Mouse (Mus musculus) MN1 (cell line): ENCODE results near the gene Prss34.
A peak's percentile ranks its signal among the peaks of the same experiment; 100 is the strongest.

Experiments used
- DNase-seq: peaks from one replicate; pipeline ENCODE4 v3.0.0-alpha.2; 2016; ENCODE audit warnings: low spot score

Prss34 gene

DNA sequence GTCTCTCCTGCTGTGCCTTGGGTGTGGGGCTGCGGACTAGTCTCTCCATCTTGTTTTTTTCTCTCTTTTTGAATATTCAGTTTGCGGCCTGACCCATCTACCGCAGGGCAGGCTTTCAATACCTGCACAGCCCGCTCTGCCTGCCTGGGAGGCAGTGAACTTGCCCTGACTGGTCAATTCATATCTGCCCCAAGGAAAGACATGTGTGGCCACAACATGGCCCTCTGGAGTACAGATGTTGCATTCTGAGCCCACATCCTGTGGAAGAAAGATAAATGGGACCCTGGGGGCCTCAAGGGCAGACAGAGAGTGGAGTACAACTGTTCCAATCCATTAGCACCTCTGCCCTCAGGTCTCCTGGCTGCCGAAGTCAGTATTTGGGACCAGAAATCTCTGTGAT is at the start of gene Prss34:
TSS of gene Prss34 (plus strand) at position 301 of the 400 bp plus-strand sequence.
- DNase-seq, result no peak

DNA sequence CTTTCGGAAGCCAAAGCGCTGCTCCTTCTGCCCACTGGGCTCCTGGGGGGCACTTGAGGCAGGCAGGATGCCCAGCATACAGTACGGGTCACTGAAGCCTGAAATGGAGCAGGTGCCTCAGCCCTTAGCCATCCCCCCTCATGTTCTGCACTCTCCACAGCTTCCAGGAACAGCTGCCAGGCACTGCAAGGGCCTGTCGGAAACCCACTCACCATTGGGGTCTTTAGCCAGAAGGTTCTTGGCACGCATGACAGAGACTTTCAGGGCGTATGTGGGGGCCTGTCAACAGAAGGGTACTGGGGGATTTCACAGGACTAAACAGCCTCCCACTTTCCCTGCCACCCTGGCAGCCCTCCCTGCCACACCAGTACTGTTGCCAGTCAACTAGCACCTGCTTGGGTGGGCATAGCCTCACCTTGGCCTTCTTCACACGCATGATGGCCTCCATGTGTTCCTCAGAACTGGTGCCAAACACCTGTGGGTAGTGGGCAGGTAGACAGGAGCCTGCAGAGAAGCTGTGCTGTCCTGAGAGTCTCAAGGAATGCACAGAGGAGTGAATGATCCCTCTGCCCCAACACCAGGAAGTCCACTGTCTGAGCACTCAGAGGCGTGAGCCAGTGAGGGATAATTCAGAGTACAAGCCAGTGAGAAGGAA is 47.9 kb upstream of the Prss34 start:
- DNase-seq, result no peak

- peak; percentile 59 for DNase-seq
Observed at GRCm38 (mm10) chr17:25252643-25253042, 45.6 kb upstream of the Prss34 start.

DNA sequence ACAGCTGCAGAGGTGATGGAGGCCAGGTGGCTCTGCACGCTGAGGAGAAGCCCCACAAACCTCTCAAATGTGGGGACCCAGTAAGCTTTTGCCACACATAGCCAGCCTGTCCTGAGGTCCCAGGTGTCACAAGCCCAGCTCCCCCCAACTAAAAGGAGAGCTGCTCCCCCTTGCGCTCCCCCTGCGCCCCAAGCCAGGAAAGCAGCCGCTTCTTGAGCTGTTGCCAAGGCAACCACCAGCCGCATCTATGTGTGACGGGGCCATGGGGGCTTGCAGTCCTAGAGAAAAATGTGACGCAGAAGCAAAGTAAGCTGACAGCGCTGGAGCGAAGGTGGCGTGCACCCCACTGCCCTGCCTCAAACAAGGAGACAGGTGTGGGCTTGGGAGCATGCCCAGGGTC is 44.4 kb upstream of the Prss34 start:
- DNase-seq, result no peak

- DNase-seq, result no peak
Observed at GRCm38 (mm10) chr17:25255110-25255509, 43.1 kb upstream of the Prss34 start.

- no peak for DNase-seq
Observed at GRCm38 (mm10) chr17:25256140-25256754, 41.9 kb upstream of the Prss34 start, which contains the start of gene Baiap3. Gene Baiap3, minus strand, starts transcription at chr17:25256364.

GRCm38 (mm10) chr17:25257804-25258261 is 40.4 kb upstream of the Prss34 start:
- peak; percentile 63 for DNase-seq

GRCm38 (mm10) chr17:25264453-25264852 is 33.7 kb upstream of the Prss34 start:
- DNase-seq, result peak; percentile 73

DNA sequence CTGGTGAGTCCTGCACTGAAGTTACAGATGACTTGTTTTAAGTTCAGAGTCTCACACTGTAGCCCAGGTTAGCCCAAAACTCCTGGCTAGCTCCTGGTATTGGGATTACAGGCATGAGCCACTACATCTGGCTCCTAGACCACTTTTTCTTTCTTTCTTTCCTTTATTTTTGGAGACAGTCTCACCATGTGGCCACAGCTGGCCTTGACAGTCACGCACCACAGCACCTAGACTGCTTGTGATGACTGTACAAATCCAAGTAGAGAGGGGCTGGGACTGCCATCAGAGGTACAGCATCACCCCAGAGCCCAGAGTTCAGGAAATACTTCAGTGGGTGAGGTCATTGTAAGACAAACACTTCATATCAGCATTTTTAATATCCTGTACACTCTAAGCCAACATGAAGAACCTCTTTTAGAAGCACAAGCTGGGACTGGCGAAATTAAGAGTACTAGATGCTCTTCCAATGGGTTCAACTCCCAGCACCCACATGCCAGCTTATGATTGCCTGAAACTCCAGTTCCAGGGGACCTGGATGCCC is 27.3 kb upstream of the Prss34 start:
- no peak for DNase-seq

GRCm38 (mm10) chr17:25272326-25272725 is 25.9 kb upstream of the Prss34 start:
- DNase-seq, result peak; percentile 58

- DNase-seq, result peak; percentile 93
Observed at GRCm38 (mm10) chr17:25272951-25273705, 25.1 kb upstream of the Prss34 start.

- DNase-seq, result peak; percentile 99
Observed at GRCm38 (mm10) chr17:25273706-25274501, 24.3 kb upstream of the Prss34 start.

GRCm38 (mm10) chr17:25274571-25275346 is 23.4 kb upstream of the Prss34 start, which contains the start of gene Ube2i:
Gene Ube2i, minus strand, starts transcription at chr17:25274622.
- no peak for DNase-seq

- no peak for DNase-seq
Observed at GRCm38 (mm10) chr17:25275833-25276232, 22.4 kb upstream of the Prss34 start.

DNA sequence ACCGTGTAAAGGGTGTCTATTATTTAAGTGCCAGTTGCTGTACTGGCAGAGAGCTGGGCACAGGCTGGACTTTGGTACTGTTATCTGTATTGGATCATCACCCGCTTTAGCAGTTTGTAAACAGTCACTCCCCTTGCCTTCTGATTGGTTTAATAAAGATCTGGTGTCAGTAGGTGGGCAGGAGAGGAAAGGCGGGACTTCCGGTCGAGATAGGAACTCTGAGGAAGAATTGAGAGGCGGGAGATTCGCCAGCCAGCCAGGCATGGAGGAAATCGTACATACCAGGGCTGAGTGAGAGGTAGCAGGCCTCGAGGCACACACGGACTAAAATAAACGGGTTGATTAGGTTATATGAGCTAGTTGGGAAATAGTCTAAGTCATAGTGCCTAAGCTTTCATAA is 16.1 kb upstream of the Prss34 start:
- DNase-seq, result peak; percentile 53

- DNase-seq, result peak; percentile 78
Observed at GRCm38 (mm10) chr17:25285033-25285432, 13.2 kb upstream of the Prss34 start.

DNA sequence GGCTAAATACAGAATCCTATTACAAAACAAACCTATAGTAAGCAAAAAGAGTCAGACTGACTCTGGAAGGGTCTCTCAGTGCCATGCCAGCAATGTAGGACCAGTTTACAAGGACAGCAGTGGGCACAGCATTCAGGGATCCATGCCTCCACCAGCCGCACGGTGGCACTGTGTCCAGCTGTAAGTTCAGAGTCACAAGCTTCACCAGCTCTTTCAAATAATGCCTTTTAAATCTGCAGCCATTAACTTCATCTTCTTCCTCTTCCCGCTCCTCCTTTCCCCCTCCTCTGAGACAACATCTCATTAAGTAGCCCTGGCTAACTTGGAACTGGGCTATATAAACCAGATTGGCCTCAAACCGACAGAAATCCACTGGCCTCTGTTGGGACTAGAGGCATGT is 9.4 kb upstream of the Prss34 start:
- peak; percentile 68 for DNase-seq

- no peak for DNase-seq
Observed at GRCm38 (mm10) chr17:25290411-25290810, 7.8 kb upstream of the Prss34 start.

DNA sequence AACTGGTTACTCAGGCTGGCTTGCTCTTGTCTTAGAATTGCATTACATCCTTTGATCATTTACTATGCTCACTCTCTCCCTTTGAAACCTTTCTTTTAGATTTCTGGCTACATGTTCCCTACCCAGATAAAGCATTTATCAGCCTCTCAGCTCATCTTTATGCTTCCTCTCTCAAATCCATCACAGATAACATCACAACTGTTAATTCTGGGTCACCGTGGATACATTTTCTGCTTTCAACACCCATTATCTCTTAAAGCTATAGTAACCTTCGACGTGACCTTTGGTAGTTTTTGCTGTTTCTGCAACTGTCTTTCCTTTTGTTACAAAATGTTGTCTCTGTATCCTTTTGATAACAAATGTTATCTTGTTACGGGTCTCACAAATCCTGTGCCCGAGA is 4.7 kb upstream of the Prss34 start:
- DNase-seq, result no peak

GRCm38 (mm10) chr17:25294111-25294510 is 4.1 kb upstream of the Prss34 start:
- DNase-seq, result no peak

- peak; percentile 73 for DNase-seq
Observed at GRCm38 (mm10) chr17:25308346-25308745, 10.2 kb downstream of the Prss34 start, which contains the start of gene Prss28. Gene Prss28, plus strand, starts transcription at chr17:25308646.
